Mouse (Mus musculus) cortical plate, adult 2 months (tissue): Measurements from ENCODE around the gene Ccnj. TPM values are rescaled to one million over a fixed set of nuclear protein-coding genes. Genes with fewer than 3 reads are reported as not detected.

ENCODE experiments used
- H3K27ac ChIP-seq: fragments of 200-500 bp; 2 replicates; pipeline ENCODE4 v1.5.1; 2012; ENCODE audit warnings: low read length, control low read depth, inconsistent platforms; ENCODE audit not compliant: insufficient read depth
- H3K4me1 ChIP-seq: fragments of 200-500 bp; 2 replicates; pipeline ENCODE4 v1.6.1; 2011; ENCODE audit warnings: low read length; ENCODE audit not compliant: control insufficient read depth, insufficient read depth
- H3K4me3 ChIP-seq: fragments of 200-500 bp; 2 replicates; pipeline ENCODE4 v1.5.1; 2011; ENCODE audit warnings: mild to moderate bottlenecking, low read length, control low read depth; ENCODE audit not compliant: insufficient read depth
- CTCF ChIP-seq: fragments of 200-500 bp; IDR thresholded peaks from 2 replicates; pipeline ENCODE4 v1.5.1; 2011; ENCODE audit warnings: mild to moderate bottlenecking, control low read depth, low read length; ENCODE audit not compliant: insufficient read depth; ENCODE audit errors: extremely low read depth
- POLR2A ChIP-seq: fragments of 200-500 bp; IDR thresholded peaks from 2 replicates; pipeline ENCODE4 v1.6.1; 2011; ENCODE audit warnings: mild to moderate bottlenecking, low read length, control low read depth; ENCODE audit not compliant: insufficient read depth; ENCODE audit errors: extremely low read depth
- polyA plus RNA-seq: library from polyadenylated mRNA; depleted of rRNA; stranded (reverse); fragments of >200 nt; gene quantifications from 2 replicates; pipeline ENCODE4 v1.2.3, GENCODE M21; 2012

The Ccnj gene
- polyA plus RNA-seq, 1 experiment = 6.8 TPM

DNA sequence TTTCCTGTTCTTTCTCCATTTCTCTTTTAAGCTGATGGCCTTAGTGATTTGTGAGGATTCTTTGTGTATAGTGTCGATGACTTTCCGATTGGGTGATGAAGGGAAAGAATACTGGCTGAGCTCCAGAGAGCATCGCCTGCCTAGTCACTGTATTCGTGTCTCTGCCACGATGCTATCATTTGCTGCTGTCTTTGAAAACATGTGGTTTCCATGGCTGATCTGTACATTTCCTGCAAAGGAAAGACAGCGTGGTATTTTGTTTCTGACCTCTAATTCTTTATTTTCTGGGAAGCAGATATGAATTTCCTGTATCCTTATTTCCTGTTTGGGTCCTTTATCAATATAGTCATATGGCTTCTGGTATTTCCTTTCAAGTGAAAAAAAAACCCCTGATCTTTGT lies 9.2 kb downstream of the Ccnj start:
- Histone ChIP-seq H3K4me3 (no peak overlapping the region), H3K4me1 (no peaks in the 10 kb centered on the region), H3K27ac (no peak overlapping the region)
- no peak for TF ChIP-seq POLR2A
- no peak for TF ChIP-seq CTCF

DNA sequence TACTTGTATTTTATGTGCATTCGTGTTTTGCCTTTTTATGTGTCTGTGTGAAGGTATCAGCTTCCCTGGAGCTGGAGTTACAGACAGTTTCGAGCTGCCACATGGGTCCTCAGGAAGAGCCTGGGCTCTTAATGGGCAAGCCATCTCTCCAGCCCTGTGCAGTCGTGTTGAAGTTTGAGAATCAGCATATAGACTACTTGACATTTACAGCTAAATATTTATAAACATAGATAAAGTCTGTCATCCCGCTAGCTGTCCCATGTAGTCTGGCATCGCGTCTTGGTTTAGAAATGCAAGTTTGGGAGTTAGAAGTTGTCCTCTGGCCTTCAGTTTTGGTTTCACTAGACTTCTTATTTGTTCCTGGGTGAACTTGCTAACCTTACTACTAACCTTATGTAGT lies 10.0 kb downstream of the Ccnj start:
- Histone ChIP-seq H3K4me3 (no peak overlapping the region), H3K27ac (no peak overlapping the region), H3K4me1 (no peaks in the 10 kb centered on the region)
- TF ChIP-seq CTCF = no peak

DNA sequence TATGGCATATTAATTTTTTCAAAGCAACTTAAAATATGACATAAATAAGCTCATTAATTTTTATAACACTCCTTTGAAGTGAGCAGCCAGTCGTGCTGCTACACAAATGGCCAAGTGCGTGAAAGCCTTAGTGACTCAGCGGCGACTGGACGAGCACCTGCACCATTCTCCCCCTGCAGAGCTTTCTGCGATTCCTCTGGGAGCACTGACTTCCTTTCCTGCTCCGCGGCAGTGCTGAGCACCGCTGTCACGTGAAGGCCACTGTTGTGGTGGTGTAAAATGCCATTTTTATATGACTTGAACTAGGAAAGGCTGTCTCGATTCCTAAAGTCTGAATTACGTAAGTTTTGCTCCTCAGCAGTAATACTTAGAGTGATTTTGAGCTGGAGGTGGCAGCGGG lies 10.5 kb downstream of the Ccnj start:
- Histone ChIP-seq H3K27ac (no peak overlapping the region), H3K4me1 (no peaks in the 10 kb centered on the region), H3K4me3 (no peak overlapping the region)
- no peak for TF ChIP-seq POLR2A
- TF ChIP-seq CTCF = no peak

DNA sequence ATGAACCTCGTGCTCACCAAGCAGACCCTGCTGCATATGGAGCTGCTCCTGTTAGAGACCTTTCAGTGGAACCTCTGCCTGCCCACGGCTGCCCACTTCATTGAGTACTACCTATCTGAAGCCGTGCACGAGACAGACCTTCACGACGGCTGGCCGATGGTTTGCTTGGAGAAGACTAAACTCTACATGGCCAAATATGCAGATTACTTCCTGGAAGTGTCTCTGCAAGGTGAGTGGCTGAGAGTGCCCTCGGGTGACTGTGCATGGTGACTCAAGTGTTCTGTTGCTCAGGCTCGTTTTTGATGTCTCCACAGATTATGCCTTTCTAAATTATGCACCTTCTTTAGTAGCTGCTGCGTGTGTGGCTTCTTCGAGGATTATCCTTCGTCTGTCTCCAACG lies 13.7 kb downstream of the Ccnj start:
- H3K27ac ChIP-seq = no peak overlapping the region
- no peak overlapping the region for H3K4me3 ChIP-seq
- H3K4me1 ChIP-seq = no peaks in the 10 kb centered on the region
- TF ChIP-seq CTCF = no peak
- no peak for TF ChIP-seq POLR2A

DNA sequence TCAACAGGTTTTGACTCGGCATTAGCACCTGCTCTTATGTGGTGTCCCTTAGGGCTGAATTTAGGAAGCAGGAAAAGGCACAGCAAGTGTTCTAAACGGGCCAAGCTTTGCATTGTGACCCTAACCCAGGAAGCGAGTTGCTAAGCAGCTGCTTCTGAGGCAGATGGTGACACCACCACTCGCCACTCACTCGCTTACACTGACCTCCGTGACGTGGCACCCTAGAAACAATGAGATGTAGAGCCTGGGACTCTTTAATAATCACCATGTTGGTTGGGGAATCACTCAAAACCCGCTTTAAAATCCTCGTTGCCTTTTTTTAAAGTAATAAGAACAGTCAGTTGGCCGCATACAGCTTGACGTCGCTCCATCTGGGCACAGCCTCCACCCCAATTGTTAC lies 18.3 kb downstream of the Ccnj start:
- TF ChIP-seq CTCF (no peak), POLR2A (no peak)
- Histone ChIP-seq H3K4me1 (no peaks in the 10 kb centered on the region), H3K4me3 (no peak overlapping the region), H3K27ac (no peak overlapping the region)

DNA sequence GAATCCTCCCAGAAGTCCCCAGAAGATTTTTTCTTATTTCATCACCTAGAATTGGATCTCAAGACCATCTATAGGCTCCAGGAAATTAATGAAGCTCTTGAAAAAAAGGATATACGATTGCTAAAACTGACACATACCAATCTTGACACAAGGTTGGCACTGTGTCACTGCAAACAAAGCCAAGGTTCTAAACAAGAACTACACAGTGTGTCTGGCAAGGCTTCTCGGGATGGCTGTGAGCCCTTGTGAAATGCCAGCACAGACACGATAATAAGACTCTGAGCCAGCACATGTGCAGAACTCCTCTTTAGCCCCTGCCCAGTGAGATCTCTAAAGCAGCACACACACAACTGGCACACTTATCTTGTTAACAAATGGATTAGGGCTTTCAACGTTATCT lies 28.5 kb downstream of the Ccnj start:
- TF ChIP-seq CTCF (no peak), POLR2A (no peak)
- Histone ChIP-seq H3K4me1 (no peaks in the 10 kb centered on the region), H3K4me3 (no peak overlapping the region), H3K27ac (no peak overlapping the region)

DNA sequence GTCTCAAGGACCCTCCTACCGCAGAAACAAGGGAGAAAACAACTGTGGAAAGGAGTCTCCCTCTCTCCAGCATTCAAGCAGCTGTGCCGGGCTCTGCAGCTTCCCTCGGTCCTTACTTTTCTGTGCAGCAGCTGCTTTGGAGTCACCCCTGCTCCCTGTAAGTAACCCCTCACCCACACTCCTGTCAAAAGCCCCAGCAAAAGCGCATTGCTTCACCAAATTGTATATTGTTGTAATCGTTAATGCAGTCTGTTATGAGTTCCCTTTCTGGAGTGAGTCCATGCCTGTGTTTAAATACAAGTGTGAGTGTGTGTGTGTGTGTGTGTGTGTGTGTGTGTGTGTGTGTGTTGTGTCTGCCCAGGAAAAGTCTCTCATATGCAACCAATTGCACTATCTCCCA lies 37.2 kb downstream of the Ccnj start:
- TF ChIP-seq POLR2A = no peak
- TF ChIP-seq CTCF = no peak
- Histone ChIP-seq H3K4me1 (no peaks in the 10 kb centered on the region; the same call in 1 of the 2 replicates), H3K27ac (no peak overlapping the region), H3K4me3 (no peak overlapping the region)

DNA sequence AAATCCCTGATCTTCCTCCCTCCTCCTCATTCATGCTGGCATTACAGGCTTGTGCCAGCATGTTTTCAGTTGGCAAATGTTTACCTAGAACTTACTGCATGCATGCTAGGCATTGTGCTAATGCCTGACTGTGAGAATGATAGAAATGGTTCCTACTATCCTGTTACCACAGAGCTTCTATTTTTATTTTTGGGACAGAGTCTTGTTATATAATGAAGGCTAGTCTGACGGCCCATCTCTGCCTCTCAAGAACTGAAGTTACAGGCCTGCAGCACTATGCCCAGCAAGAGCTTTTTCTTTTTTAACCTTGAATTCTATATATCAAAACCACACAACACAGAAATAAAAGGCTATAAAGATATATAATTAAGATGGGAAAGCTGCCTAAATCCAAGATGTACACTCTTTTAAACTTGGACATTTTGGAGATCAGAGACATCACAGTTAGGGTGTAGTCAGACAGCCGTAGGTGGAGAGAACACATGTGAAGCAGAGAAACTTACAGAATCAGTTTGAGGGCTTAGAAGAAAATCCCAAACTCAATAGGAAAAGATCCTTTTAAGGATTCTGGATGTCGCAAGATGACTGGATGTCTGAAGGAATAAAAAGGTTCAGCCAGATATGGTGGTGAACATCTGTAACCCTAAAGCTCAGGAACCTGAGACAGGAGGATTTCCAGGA lies 38.5 kb downstream of the Ccnj start:
- H3K4me3 ChIP-seq = no peak overlapping the region
- TF ChIP-seq CTCF = no peak
- no peak overlapping the region; the same call in 1 of the 2 replicates for H3K27ac ChIP-seq
- H3K4me1 ChIP-seq = no peaks in the 10 kb centered on the region; the same call in 1 of the 2 replicates

DNA sequence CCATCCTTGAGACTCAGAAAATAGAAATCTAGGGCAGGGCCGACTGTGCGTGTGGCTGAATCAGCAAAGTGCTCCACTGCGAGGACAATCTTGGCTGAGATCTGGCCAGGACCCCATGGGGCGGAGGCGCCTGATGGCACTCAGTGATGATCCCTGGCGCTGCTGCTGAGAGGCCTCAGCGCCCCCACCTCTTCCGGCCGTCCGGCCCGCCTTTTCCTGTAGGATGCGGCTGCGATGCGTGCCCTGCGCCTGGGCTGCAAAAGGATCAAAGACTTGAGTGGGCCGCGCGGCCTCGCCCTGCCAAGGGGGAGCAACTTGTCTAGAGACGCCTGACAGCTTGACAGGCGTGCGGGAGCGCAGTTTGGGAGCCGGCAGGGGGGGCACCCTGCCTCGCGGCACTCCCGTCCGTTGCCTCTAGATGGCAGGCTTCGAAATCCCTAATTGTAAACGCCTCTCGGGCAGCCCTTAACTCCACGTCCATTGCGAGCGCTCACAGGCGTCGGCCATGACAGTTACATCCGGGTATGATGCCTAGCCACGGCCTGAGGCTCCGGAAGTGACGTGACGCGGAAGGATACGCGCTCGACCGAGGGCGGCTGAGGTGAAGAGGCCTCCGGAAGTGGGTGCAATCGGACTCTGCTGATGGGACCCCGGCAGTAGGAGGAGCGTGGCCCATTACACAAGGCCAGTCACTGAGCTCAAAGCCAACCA lies 42.0 kb downstream of the Ccnj start:
- TF ChIP-seq CTCF = peak; percentile 29
- 0 out of 2 replicates have a peak, but pooled peaks have one; percentile 53 for TF ChIP-seq POLR2A
- Histone ChIP-seq H3K27ac (no peak overlapping the region), H3K4me1 (no peaks in the 10 kb centered on the region; the same call in 1 of the 2 replicates), H3K4me3 (peak overlapping the region; percentile 45)

DNA sequence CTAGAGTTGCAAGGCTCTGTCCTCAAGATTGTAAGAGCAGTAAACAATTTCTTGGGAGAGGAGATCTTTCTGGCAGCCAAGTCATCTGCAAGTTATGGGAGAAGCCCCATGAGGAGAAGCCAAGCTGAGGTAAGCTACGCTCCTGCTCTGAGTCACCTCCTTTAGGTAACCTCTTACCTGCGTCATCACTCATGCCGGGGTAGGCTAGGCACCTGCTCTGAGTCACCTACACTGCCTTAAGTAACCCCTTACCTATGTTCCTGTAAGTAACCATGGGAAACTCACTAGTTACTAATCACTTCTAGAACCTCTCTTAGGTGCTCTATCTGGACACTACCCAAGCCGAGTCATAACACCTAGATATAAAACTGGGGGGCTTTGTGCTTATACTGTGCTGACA lies 50.6 kb downstream of the Ccnj start:
- Histone ChIP-seq H3K27ac (no peak overlapping the region), H3K4me1 (no peaks in the 10 kb centered on the region), H3K4me3 (no peak overlapping the region)
- TF ChIP-seq POLR2A (no peak), CTCF (no peak)

DNA sequence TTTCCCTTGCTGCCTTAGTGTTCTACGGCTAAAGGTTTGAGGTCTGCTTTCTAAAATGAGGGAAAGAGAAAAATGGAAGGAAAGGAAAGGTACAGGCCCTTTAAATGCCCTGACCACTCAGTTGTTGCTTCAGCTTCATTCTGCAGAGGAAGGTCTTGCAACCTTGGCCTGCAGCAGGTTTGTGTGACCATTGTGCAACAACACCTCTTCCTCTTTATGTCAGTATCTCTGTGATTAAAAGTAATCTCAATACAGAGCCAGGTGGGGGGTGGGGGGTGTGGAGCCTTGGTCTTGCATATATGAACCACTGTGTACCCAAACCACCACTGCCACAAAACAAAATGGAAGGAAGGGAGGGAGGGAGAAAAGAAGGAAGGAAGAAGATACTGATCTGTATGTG lies 57.8 kb downstream of the Ccnj start:
- H3K4me3 ChIP-seq = no peak overlapping the region
- no peak overlapping the region for H3K27ac ChIP-seq
- TF ChIP-seq POLR2A (no peak), CTCF (no peak)
- no peaks in the 10 kb centered on the region for H3K4me1 ChIP-seq
